Mouse (Mus musculus): ENCODE measurements around the gene Abcc3. TPM values are rescaled to one million over a fixed set of nuclear protein-coding genes. Genes with fewer than 3 reads are reported as not detected.
A peak's percentile ranks its signal among the peaks of the same experiment; 100 is the strongest.

Gene Abcc3
- polyA plus RNA-seq, 1 experiment from 2014 or later: 0.96 TPM

- H3K4me3 ChIP-seq: no peak overlapping the region
- 74% methylated on average over 1 of the region's 1 CpGs for WGBS
- no peaks in the 10 kb centered on the region for H3K36me3 ChIP-seq
- no peaks in the 10 kb centered on the region for H3K27me3 ChIP-seq
- no peaks in the 10 kb centered on the region for H3K4me1 ChIP-seq
- no peak overlapping the region for H3K4me2 ChIP-seq
- H3K9ac ChIP-seq: no peak overlapping the region
- no peaks in the 10 kb centered on the region for H3K9me3 ChIP-seq
- no peak overlapping the region for H3K27ac ChIP-seq
- no peak for ATAC-seq (ENCODE audit: insufficient number of reproducible peaks, insufficient read depth, low FRiP score, low TSS enrichment, low read depth)
Observed at GRCm38 (mm10) chr11:94350337-94350736, 42.5 kb downstream of the Abcc3 start.

GRCm38 (mm10) chr11:94349839-94350238 lies 43.0 kb downstream of the Abcc3 start:
- ATAC-seq (ENCODE audit: insufficient number of reproducible peaks, insufficient read depth, low FRiP score, low TSS enrichment, low read depth): no peak
- 83% methylated on average over 2 of the region's 2 CpGs for WGBS
- H3K27me3 ChIP-seq: no peaks in the 10 kb centered on the region
- no peaks in the 10 kb centered on the region for H3K36me3 ChIP-seq
- H3K9ac ChIP-seq: no peak overlapping the region
- H3K9me3 ChIP-seq: no peaks in the 10 kb centered on the region
- no peak overlapping the region for H3K4me3 ChIP-seq
- H3K4me1 ChIP-seq: peaks cover under 1% of the 10 kb centered on the region; the same call in 1 of the 2 replicates
- H3K27ac ChIP-seq: no peak overlapping the region
- H3K4me2 ChIP-seq: no peak overlapping the region

- no peak overlapping the region for H3K9ac ChIP-seq
- H3K27ac ChIP-seq: no peak overlapping the region
- no peaks in the 10 kb centered on the region for H3K27me3 ChIP-seq
- H3K9me3 ChIP-seq: no peaks in the 10 kb centered on the region
- WGBS: 80% methylated on average over 7 of the region's 7 CpGs
- H3K4me3 ChIP-seq: no peak overlapping the region
- no peak for ATAC-seq (ENCODE audit: insufficient number of reproducible peaks, insufficient read depth, low FRiP score, low TSS enrichment, low read depth)
- no peaks in the 10 kb centered on the region for H3K36me3 ChIP-seq
- H3K4me1 ChIP-seq: peaks cover 14% of the 10 kb centered on the region; the same call in 1 of the 2 replicates
- H3K4me2 ChIP-seq: no peak overlapping the region
Observed at GRCm38 (mm10) chr11:94347063-94347575, 45.7 kb downstream of the Abcc3 start.

DNA sequence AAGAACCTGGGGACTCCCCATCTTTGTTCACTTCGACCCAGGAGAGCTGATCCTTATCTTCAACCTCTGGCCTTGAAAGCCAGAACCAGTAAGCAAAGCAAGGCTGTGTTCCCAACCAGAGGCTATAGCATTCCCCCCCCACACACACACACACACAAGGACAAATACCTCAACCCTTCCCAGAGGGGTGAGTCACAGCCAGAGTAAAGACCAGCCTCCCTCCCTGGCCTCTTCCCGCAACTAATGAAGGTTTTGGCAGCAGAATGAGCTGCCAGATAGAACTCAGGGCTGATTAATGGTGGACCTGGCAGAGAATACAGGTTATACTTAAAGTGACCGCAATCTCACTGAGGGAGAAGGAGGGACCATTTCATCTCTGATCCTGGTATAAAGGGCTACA lies 46.2 kb downstream of the Abcc3 start:
- Histone ChIP-seq H3K9ac (no peak overlapping the region), H3K4me3 (no peak overlapping the region), H3K36me3 (no peaks in the 10 kb centered on the region), H3K27me3 (no peaks in the 10 kb centered on the region), H3K9me3 (no peaks in the 10 kb centered on the region), H3K27ac (no peak overlapping the region), H3K4me2 (no peak overlapping the region), H3K4me1 (peaks cover 14% of the 10 kb centered on the region; the same call in 1 of the 2 replicates)
- ATAC-seq (ENCODE audit: insufficient number of reproducible peaks, insufficient read depth, low FRiP score, low TSS enrichment, low read depth): no peak
- 58% methylated on average over 3 of the region's 3 CpGs for WGBS

GRCm38 (mm10) chr11:94345926-94346325 lies 46.9 kb downstream of the Abcc3 start:
- WGBS: 84% methylated on average over 10 of the region's 10 CpGs
- H3K9ac ChIP-seq: no peak overlapping the region
- H3K27me3 ChIP-seq: no peaks in the 10 kb centered on the region
- no peak for ATAC-seq (ENCODE audit: insufficient number of reproducible peaks, insufficient read depth, low FRiP score, low TSS enrichment, low read depth)
- no peak overlapping the region for H3K4me2 ChIP-seq
- no peaks in the 10 kb centered on the region for H3K9me3 ChIP-seq
- peaks cover 2% of the 10 kb centered on the region for H3K36me3 ChIP-seq
- H3K4me1 ChIP-seq: peaks cover 14% of the 10 kb centered on the region; the same call in 1 of the 2 replicates
- H3K27ac ChIP-seq: no peak overlapping the region
- H3K4me3 ChIP-seq: no peak overlapping the region

- Histone ChIP-seq H3K4me3 (no peak overlapping the region), H3K9me3 (no peaks in the 10 kb centered on the region), H3K36me3 (peaks cover 12% of the 10 kb centered on the region), H3K4me1 (peaks cover 14% of the 10 kb centered on the region; the same call in 1 of the 2 replicates), H3K27ac (0 out of 2 replicates have a peak overlapping the region, but pooled peaks have one; percentile 22), H3K9ac (no peak overlapping the region), H3K4me2 (no peak overlapping the region), H3K27me3 (no peaks in the 10 kb centered on the region)
- no peak for ATAC-seq (ENCODE audit: insufficient number of reproducible peaks, insufficient read depth, low FRiP score, low TSS enrichment, low read depth)
- WGBS: 32% methylated on average over 1 of the region's 1 CpGs
Observed at GRCm38 (mm10) chr11:94344470-94344869, 48.3 kb downstream of the Abcc3 start.

GRCm38 (mm10) chr11:94343955-94344358 lies 48.8 kb downstream of the Abcc3 start:
- Histone ChIP-seq H3K9ac (no peak overlapping the region), H3K27me3 (no peaks in the 10 kb centered on the region), H3K4me2 (no peak overlapping the region), H3K36me3 (peaks cover 16% of the 10 kb centered on the region), H3K27ac (no peak overlapping the region), H3K9me3 (no peaks in the 10 kb centered on the region), H3K4me1 (peaks cover 14% of the 10 kb centered on the region; the same call in 1 of the 2 replicates), H3K4me3 (no peak overlapping the region)
- ATAC-seq (ENCODE audit: insufficient number of reproducible peaks, insufficient read depth, low FRiP score, low TSS enrichment, low read depth): no peak
- whole genome bisulfite sequencing: 46% methylated on average over 5 of the region's 5 CpGs

DNA sequence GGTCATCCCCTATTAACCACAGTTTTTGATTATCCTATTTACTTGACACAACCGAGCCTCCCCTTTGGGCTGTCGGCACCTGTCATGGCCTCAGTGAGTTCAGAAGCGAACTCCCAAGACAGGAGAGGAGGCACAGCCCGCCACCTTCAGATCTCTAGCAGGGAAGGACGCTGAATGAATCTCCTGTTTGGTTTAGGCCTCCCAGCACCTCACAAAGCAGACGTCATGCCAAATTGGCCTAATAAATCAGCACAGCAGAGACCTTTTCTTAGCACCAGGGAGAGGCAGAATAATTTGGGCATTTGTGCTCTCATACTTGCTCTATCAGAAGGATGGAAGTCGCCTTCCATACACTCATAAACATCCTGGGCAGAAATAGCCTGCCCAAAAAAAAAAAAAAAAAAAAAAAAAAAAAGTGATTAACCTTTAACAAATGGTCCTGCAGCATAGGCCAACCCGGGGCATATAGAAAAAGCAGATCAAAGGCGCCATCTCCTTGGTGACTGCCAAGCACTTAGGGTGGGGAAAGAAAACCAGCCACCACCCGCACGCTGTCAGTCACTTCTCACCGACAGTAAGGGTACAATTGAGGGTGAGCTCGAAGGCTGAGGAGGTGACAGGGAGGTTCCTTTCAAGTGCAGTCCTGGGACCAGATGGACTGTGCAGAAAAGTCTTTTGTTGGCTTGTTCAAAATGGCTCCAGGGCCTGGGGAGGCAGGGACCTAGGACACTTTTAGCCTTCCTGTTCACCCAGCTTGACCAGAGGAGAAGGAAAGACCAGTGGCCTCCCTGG lies 50.5 kb downstream of the Abcc3 start:
- Histone ChIP-seq H3K9ac (no peak overlapping the region), H3K9me3 (no peaks in the 10 kb centered on the region), H3K27me3 (no peaks in the 10 kb centered on the region), H3K4me3 (no peak overlapping the region), H3K4me2 (no peak overlapping the region), H3K27ac (no peak overlapping the region), H3K36me3 (peaks cover 33% of the 10 kb centered on the region), H3K4me1 (peaks cover 14% of the 10 kb centered on the region; the same call in 1 of the 2 replicates)
- no peak for ATAC-seq (ENCODE audit: insufficient number of reproducible peaks, insufficient read depth, low FRiP score, low TSS enrichment, low read depth)
- 63% methylated on average over 13 of the region's 13 CpGs for WGBS

DNA sequence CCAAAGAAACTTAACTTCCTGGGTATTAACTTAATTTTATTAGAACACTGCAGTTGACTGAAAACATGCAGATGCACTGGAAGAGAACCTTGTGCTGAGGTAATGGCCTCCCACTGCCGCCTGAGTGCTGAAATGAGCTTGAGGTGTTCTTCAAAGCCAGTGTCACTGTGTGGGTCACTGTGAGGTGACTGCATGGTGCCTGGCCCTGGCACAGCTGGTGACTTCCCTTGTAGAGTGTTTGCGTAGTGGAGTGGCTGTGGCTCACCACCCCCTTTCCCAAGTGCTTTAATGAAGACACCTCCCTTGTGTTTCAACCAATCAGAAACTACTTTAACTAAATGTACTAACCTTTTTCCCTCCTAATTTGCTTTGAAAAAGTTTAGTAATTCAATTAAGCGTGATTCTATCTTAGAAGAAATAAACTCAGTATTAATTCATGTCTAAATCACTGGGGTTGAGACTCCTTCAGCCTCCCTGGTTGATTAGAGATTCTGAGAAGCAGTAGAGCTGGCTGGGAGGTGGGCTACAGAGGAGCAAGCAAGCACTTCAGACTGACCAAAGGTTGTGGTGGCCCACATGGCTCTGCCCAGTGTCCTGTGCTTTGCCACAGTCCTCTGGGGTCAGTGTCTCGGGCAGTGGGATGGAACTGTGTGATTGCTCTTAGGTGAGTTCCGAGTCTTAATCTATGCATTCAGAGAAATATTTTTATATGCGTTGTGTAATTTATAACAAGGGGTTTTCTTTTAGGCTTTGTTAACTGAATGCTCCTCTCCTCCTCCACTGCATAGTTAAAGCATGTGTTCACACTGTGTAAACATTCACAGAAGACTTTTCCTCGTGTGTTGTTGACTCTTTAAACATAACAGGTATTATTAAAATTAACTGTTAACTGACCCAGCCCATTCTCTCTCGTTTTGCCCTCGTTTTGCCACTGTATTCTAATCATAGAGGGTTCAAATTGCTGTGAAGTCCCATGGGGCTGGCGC lies 51.6 kb downstream of the Abcc3 start:
- H3K27me3 ChIP-seq: no peaks in the 10 kb centered on the region
- H3K9ac ChIP-seq: no peak overlapping the region
- H3K27ac ChIP-seq: no peak overlapping the region; the same call in 1 of the 2 replicates
- H3K9me3 ChIP-seq: no peaks in the 10 kb centered on the region
- WGBS: 69% methylated on average over 10 of the region's 10 CpGs
- peaks cover 14% of the 10 kb centered on the region; the same call in 1 of the 2 replicates for H3K4me1 ChIP-seq
- no peak overlapping the region for H3K4me3 ChIP-seq
- H3K4me2 ChIP-seq: no peak overlapping the region
- peaks cover 40% of the 10 kb centered on the region for H3K36me3 ChIP-seq
- ATAC-seq (ENCODE audit: insufficient number of reproducible peaks, insufficient read depth, low FRiP score, low TSS enrichment, low read depth): no peak

DNA sequence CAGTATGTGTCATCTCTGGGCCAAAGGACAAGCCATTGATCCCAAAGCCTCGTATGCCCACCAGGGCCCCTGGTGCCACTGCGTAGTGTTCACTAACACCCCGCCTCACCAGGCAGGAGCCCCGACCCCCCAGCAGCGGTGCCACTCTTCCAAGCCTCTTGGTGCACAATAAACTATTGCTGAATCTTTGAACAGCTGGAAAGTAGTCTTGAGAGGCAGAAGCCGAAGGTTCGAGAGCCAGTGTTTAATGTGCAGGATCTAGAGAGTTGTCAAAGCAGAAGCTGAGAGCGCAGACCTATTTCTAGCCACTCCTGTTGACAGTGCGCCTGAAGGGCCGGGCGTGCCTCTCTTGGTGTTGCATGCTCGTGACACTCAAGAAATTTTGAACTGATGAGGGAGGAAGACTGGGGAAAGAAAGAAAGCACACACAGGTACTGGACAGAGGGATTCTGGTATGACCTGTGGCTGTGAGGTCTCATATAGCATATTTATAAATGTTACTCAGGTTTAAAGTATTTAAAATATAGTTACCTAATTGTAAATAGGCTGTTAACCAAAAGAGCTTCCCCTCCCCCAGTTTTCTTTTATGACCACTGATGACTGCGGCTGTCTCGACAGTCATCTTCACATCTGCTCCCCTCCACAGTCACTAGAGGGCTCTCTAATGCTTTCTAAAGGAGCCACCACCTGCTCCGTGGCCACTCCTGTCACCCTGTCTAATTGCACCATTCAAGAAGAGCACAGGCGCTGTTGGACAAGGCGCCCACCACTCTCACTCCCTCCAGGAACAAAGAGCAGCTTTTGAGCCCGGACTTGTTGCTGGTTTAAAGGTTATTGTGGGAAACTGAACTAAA lies 52.8 kb downstream of the Abcc3 start:
- H3K4me3 ChIP-seq: no peak overlapping the region
- WGBS: 61% methylated on average over 18 of the region's 18 CpGs
- peaks cover 49% of the 10 kb centered on the region for H3K36me3 ChIP-seq

More for the DNA sequence above, 52.8 kb downstream of the Abcc3 start:
- Histone ChIP-seq H3K9me3 (no peaks in the 10 kb centered on the region), H3K27ac (no peak overlapping the region), H3K9ac (no peak overlapping the region), H3K27me3 (no peaks in the 10 kb centered on the region), H3K4me2 (no peak overlapping the region), H3K4me1 (peaks cover 14% of the 10 kb centered on the region; the same call in 1 of the 2 replicates)
- ATAC-seq (ENCODE audit: insufficient number of reproducible peaks, insufficient read depth, low FRiP score, low TSS enrichment, low read depth): no peak
